Mouse (Mus musculus) neural tube, embryonic 13.5 days (tissue): ENCODE data around the gene Taf13. TPM values are rescaled to one million over a fixed set of nuclear protein-coding genes. Genes with fewer than 3 reads are reported as not detected.

Source experiments
- ATAC-seq: fragments of 200-750 bp; cut with Nextera tagmentation; 2 replicates; pipeline ENCODE4 v1.8.0; 2017; ENCODE audit warnings: low read depth, mild to moderate bottlenecking, moderate TSS enrichment, moderate library complexity
- H3K27ac ChIP-seq: fragments of 300-500 bp; sonication (generic); replicated peaks from 2 replicates; pipeline ENCODE4 v1.5.1; 2015; ENCODE audit warnings: moderate library complexity, mild to moderate bottlenecking, inconsistent platforms
- H3K27me3 ChIP-seq: fragments of 300-500 bp; sonication (generic); 2 replicates; pipeline ENCODE4 v1.6.1; 2015; ENCODE audit warnings: mild to moderate bottlenecking, inconsistent platforms
- H3K36me3 ChIP-seq: fragments of 300-500 bp; sonication (generic); 2 replicates; pipeline ENCODE4 v1.6.1; 2015; ENCODE audit warnings: mild to moderate bottlenecking, inconsistent platforms
- H3K4me1 ChIP-seq: fragments of 300-500 bp; sonication (generic); replicated peaks from 2 replicates; pipeline ENCODE4 v1.6.1; 2015; ENCODE audit warnings: inconsistent platforms
- H3K4me2 ChIP-seq: fragments of 300-500 bp; sonication (generic); 2 replicates; pipeline ENCODE4 v1.6.1; 2015; ENCODE audit warnings: inconsistent platforms, mild to moderate bottlenecking, moderate library complexity
- H3K4me3 ChIP-seq: fragments of 300-500 bp; sonication (generic); 2 replicates; pipeline ENCODE4 v1.5.1; 2015; ENCODE audit warnings: mild to moderate bottlenecking, inconsistent platforms
- H3K9ac ChIP-seq: fragments of 300-500 bp; sonication (generic); 2 replicates; pipeline ENCODE4 v1.6.1; 2015; ENCODE audit warnings: moderate library complexity, mild to moderate bottlenecking, inconsistent platforms
- H3K9me3 ChIP-seq: fragments of 300-500 bp; sonication (generic); 2 replicates; pipeline ENCODE4 v1.6.1; 2016; ENCODE audit warnings: inconsistent platforms
- WGBS: fragments of 180-500 bp; shearing (Covaris S2); methylation state at CpG from one replicate; pipeline ENCODE4 v1.1.7; 2015; 5-methylcytosine and 5-hydroxymethylcytosine counted together
- microRNA-seq: library from miRNA; unstranded; fragments of <30 nt; microRNA quantifications from one replicate; pipeline ENCODE4, GENCODE M21; 2016
- polyA plus RNA-seq: library from polyadenylated mRNA; unstranded; fragments of >200 nt; fragmentation: Nextera tagmentation; extraction: Ambion mirVana; gene quantifications from 2 replicates; pipeline ENCODE4 v1.2.1, GENCODE M21; 2015

The Taf13 gene
- polyA plus RNA-seq, 1 experiment from 2014 or later: 76.0 TPM

DNA sequence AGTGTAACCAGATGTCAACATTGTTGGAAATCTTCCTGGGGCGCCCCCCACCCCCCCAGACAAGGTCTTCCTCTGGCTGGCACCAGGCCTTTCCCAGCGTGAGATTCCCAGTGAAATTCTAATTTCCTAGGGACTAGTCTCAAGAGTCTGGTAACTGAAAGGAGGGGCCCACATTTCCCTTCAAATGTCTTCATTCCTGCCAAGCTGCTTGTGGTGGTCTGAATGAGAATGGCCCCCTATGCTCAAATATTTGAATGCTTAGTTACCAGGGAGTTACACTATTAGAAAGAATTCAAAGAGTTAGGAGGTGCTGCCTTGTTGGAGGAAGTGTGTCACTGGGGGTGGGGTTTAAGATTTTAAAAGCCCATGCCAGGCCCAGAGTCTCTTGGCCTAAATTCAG, 16.9 kb downstream of the Taf13 start:
- H3K4me3 ChIP-seq: no peak overlapping the region
- H3K27me3 ChIP-seq: no peaks in the 10 kb centered on the region
- 38% methylated on average over 2 of the region's 2 CpGs for WGBS
- peaks cover 16% of the 10 kb centered on the region for H3K4me1 ChIP-seq
- H3K9ac ChIP-seq: no peak overlapping the region
- ATAC-seq: no peak
- no peaks in the 10 kb centered on the region for H3K9me3 ChIP-seq
- 0 out of 2 replicates have a peak overlapping the region, but pooled peaks have one; percentile 13 for H3K27ac ChIP-seq
- no peak overlapping the region for H3K4me2 ChIP-seq
- no peaks in the 10 kb centered on the region for H3K36me3 ChIP-seq

GRCm38 (mm10) chr3:108590786-108591529, 19.5 kb downstream of the Taf13 start, which contains the start of gene Wdr47:
Gene Wdr47 (plus strand): TSS chr3:108591279.
- Histone ChIP-seq H3K9ac (peak within 1 kb of the TSS; percentile 95), H3K9me3 (no peaks in the 10 kb centered on the region), H3K4me1 (peaks cover 19% of the 10 kb centered on the region), H3K27me3 (no peaks in the 10 kb centered on the region), H3K27ac (peak within 1 kb of the TSS; percentile 96), H3K36me3 (no peaks in the 10 kb centered on the region), H3K4me2 (peak within 1 kb of the TSS; percentile 77), H3K4me3 (peak within 1 kb of the TSS; percentile 98)
- ATAC-seq: peak; percentile 99
- 6% methylated on average over 44 of the region's 44 CpGs for WGBS

- peak overlapping the region; percentile 96 for H3K27ac ChIP-seq
- H3K4me1 ChIP-seq: peaks cover 19% of the 10 kb centered on the region
- no peaks in the 10 kb centered on the region for H3K9me3 ChIP-seq
- peak overlapping the region; percentile 95 for H3K9ac ChIP-seq
- H3K27me3 ChIP-seq: no peaks in the 10 kb centered on the region
- H3K36me3 ChIP-seq: no peaks in the 10 kb centered on the region
- peak; percentile 84 for ATAC-seq
- WGBS: under 1% methylated on average over 56 of the region's 61 CpGs
- H3K4me3 ChIP-seq: peak overlapping the region; percentile 98
- H3K4me2 ChIP-seq: peak overlapping the region; percentile 77
Observed at GRCm38 (mm10) chr3:108591530-108592522, 20.3 kb downstream of the Taf13 start.

DNA sequence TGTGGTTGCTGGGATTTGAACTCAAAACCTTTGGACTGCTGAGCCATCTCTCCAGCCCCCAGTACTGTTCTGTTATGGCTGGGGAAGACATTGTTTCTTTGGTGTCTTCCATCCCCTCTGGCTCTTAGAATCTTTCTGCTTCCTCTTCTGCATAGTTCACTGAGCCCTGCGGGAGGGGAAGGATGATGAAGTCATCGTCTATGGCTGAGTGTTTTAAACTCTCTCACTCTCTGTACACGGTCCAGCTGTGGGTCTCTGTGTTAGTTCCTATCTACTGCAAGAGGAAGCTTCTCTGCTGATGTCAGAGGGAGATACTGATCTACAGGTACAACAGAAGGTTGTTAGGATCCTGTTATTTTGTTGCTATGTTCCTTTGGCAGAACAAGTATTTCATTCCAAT, 37.4 kb downstream of the Taf13 start:
- no peaks in the 10 kb centered on the region for H3K27me3 ChIP-seq
- no peak overlapping the region for H3K4me3 ChIP-seq
- H3K9ac ChIP-seq: no peak overlapping the region
- H3K36me3 ChIP-seq: peaks cover 27% of the 10 kb centered on the region
- 61% methylated on average over 3 of the region's 3 CpGs for WGBS
- H3K4me2 ChIP-seq: no peak overlapping the region
- no peak for ATAC-seq
- no peaks in the 10 kb centered on the region for H3K4me1 ChIP-seq
- H3K27ac ChIP-seq: no peak overlapping the region
- H3K9me3 ChIP-seq: no peaks in the 10 kb centered on the region

Small RNA genes lying within 50 kb of the gene (microRNA-seq; reads per million reads assigned to microRNA genes)
- not detected for gene Gm22860

Other genes starting within 250 kb of the Taf13 start
- gene Mybphl, start 206.8 kb upstream of the Taf13 start, polyA plus RNA-seq: not detected in 2 replicates
- gene Psrc1, start 187.9 kb upstream of the Taf13 start, polyA plus RNA-seq: 10.9 and 11.9 TPM in 2 replicates
- 37.6 and 44.1 TPM in 2 replicates for gene Celsr2, start 156.1 kb upstream of the Taf13 start, polyA plus RNA-seq
- gene Sars, start 126.5 kb upstream of the Taf13 start, polyA plus RNA-seq: 210 and 223 TPM in 2 replicates
- 0.42 TPM in 1 of 2 replicates, not detected in the other for gene 1700013F07Rik, start 37.5 kb upstream of the Taf13 start, polyA plus RNA-seq
- gene 5330417C22Rik, start 35.2 kb upstream of the Taf13 start, polyA plus RNA-seq: 6.9 and 10.6 TPM in 2 replicates
- gene Tmem167b, start 9.2 kb upstream of the Taf13 start, polyA plus RNA-seq: 57.2 and 58.4 TPM in 2 replicates
- 78.2 and 85.0 TPM in 2 replicates for gene Wdr47, start 19.6 kb downstream of the Taf13 start, polyA plus RNA-seq
- gene Clcc1, start 82.2 kb downstream of the Taf13 start, polyA plus RNA-seq: 41.8 and 47.4 TPM in 2 replicates
- gene Gpsm2, start 150.6 kb downstream of the Taf13 start, polyA plus RNA-seq: 31.3 and 38.1 TPM in 2 replicates
- 0.10 TPM in 1 of 2 replicates, not detected in the other for gene Aknad1, start 168.0 kb downstream of the Taf13 start, polyA plus RNA-seq